Mouse (Mus musculus): Measurements from ENCODE around the gene Gja4. TPM values are rescaled to one million over a fixed set of nuclear protein-coding genes. Genes with fewer than 3 reads are reported as not detected.

Gja4 gene
- not detected for polyA plus RNA-seq (2017; shearing (Covaris generic))

GRCm38 (mm10) chr4:127313861-127314260 is at the start of gene Gja4:
TSS of gene Gja4 (minus strand) at chr4:127314039.

GRCm38 (mm10) chr4:127358018-127358417 is 44.2 kb upstream of the Gja4 start, which contains the start of gene Gjb5:
TSS of gene Gjb5 (minus strand) at chr4:127358181.

GRCm38 (mm10) chr4:127353951-127354438 is 40.2 kb upstream of the Gja4 start, which contains the start of gene Gjb4:
TSS of gene Gjb4 (minus strand) at chr4:127354081.

GRCm38 (mm10) chr4:127330181-127331100 is 16.6 kb upstream of the Gja4 start, which contains the start of gene Gjb3:
TSS of gene Gjb3 (minus strand) at chr4:127330844.

Other genes with a start within 250 kb of the Gja4 start
- 15.8 TPM for gene Zmym6, start 236.7 kb downstream of the Gja4 start, polyA plus RNA-seq (2017; shearing (Covaris generic))
- 10.0 TPM for gene Tmem35b, start 190.3 kb downstream of the Gja4 start, polyA plus RNA-seq (2017; shearing (Covaris generic))
- gene Dlgap3, start 144.8 kb downstream of the Gja4 start, polyA plus RNA-seq (2017; shearing (Covaris generic)): not detected
- 28.3 TPM for gene Smim12, start 70.3 kb downstream of the Gja4 start, polyA plus RNA-seq (2017; shearing (Covaris generic))
- gene Gjb3, start 16.8 kb upstream of the Gja4 start, polyA plus RNA-seq (2017; shearing (Covaris generic)): not detected
- not detected for gene Gjb4, start 40.0 kb upstream of the Gja4 start, polyA plus RNA-seq (2017; shearing (Covaris generic))
- gene Gjb5, start 44.1 kb upstream of the Gja4 start, polyA plus RNA-seq (2017; shearing (Covaris generic)): not detected